Mouse (Mus musculus): Measurements from ENCODE around the gene Ctu1. TPM values are rescaled to one million over a fixed set of nuclear protein-coding genes. Genes with fewer than 3 reads are reported as not detected.
"Not testable (repeated sequence)": the region's sequence is repeated elsewhere in the genome, so short reads cannot be mapped to it uniquely, and the experiment has no call there.

The Ctu1 gene
- polyA plus RNA-seq, 1 experiment from 2014 or later: 14.3 TPM

DNA sequence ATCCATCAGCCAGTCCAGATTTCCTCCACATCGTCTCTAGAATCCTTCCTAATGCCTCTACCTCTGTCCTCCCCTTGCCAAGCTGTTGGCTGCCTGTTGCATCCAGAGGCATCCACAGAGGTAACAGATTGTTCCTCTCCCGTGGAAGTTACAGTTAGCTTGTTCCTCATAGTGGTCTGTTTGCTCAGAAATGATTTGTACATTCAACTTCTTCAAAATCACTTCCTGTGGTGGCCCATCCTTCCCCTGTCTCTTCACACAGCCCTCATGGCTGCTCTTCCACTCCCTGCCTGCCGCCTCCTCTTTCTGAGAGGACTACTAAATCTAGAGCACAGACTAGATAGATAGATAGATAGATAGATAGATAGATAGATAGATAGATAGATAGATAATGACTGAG is 17.3 kb upstream of the Ctu1 start:
- no peaks in the 10 kb centered on the region for H3K4me1 ChIP-seq
- H3K9me3 ChIP-seq: 0 out of 2 replicates have a peak, but pooled peaks cover 7% of the 10 kb centered on the region
- WGBS: 82% methylated on average over 3 of the region's 3 CpGs
- H3K4me3 ChIP-seq: no peak overlapping the region
- no peaks in the 10 kb centered on the region for H3K36me3 ChIP-seq
- ATAC-seq (ENCODE audit: insufficient number of reproducible peaks, insufficient read depth, low FRiP score, low TSS enrichment, low read depth): no peak
- no peak overlapping the region for H3K27ac ChIP-seq
- no peak overlapping the region for H3K4me2 ChIP-seq
- H3K27me3 ChIP-seq: no peaks in the 10 kb centered on the region
- no peak overlapping the region for H3K9ac ChIP-seq

- Histone ChIP-seq H3K9ac (no peak overlapping the region), H3K27me3 (no peaks in the 10 kb centered on the region), H3K4me3 (no peak overlapping the region), H3K27ac (no peak overlapping the region), H3K36me3 (no peaks in the 10 kb centered on the region), H3K4me2 (no peak overlapping the region), H3K9me3 (0 out of 2 replicates have a peak, but pooled peaks cover 6% of the 10 kb centered on the region), H3K4me1 (no peaks in the 10 kb centered on the region)
- ATAC-seq (ENCODE audit: insufficient number of reproducible peaks, insufficient read depth, low FRiP score, low TSS enrichment, low read depth): no peak
- WGBS: 59% methylated on average over 6 of the region's 6 CpGs
Measured at GRCm38 (mm10) chr7:43656232-43656631, 15.6 kb upstream of the Ctu1 start.

DNA sequence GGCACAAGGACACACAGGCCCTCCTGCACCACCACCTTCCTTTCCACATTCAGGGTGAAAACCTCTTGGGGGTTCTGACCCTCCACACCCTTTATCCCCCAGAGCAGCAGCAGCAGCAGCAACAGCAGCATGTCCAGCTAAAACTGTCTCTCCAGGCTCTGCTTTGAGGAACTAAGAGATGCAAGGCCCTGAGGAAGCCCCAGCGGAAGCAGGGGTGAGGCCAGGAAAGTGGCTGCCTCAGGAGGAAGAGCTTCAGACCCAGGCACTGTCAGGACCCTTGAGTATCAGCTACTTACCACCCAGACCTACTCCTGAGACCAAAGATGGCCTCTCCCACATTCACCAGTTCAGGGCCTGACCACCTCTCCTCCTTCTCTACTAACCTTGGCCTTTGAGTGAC is 11.8 kb upstream of the Ctu1 start, which contains the start of gene Siglece:
TSS of gene Siglece (minus strand) at position 160 of the 400 bp plus-strand sequence.
- no peak for ATAC-seq (ENCODE audit: insufficient number of reproducible peaks, insufficient read depth, low FRiP score, low TSS enrichment, low read depth)
- no peak within 1 kb of the TSS for H3K9ac ChIP-seq
- H3K4me2 ChIP-seq: no peak within 1 kb of the TSS
- WGBS: 67% methylated on average over 1 of the region's 1 CpGs
- no peaks in the 10 kb centered on the region for H3K27me3 ChIP-seq
- H3K4me1 ChIP-seq: no peaks in the 10 kb centered on the region
- H3K9me3 ChIP-seq: no peaks in the 10 kb centered on the region
- H3K4me3 ChIP-seq: no peak within 1 kb of the TSS
- no peaks in the 10 kb centered on the region for H3K36me3 ChIP-seq
- H3K27ac ChIP-seq: no peak within 1 kb of the TSS

- WGBS: 84% methylated on average over 1 of the region's 1 CpGs
- Histone ChIP-seq H3K9me3 (no peaks in the 10 kb centered on the region), H3K27ac (no peak overlapping the region), H3K4me3 (no peak overlapping the region), H3K27me3 (no peaks in the 10 kb centered on the region), H3K36me3 (no peaks in the 10 kb centered on the region), H3K4me1 (no peaks in the 10 kb centered on the region), H3K9ac (no peak overlapping the region), H3K4me2 (no peak overlapping the region)
- ATAC-seq (ENCODE audit: insufficient number of reproducible peaks, insufficient read depth, low FRiP score, low TSS enrichment, low read depth): no peak
Measured at GRCm38 (mm10) chr7:43662804-43663203, 9.0 kb upstream of the Ctu1 start.

GRCm38 (mm10) chr7:43667221-43667620 is 4.6 kb upstream of the Ctu1 start:
- not testable (repeated sequence) for H3K27ac ChIP-seq; H3K36me3 ChIP-seq; H3K4me2 ChIP-seq; H3K27me3 ChIP-seq; ATAC-seq (ENCODE audit: insufficient number of reproducible peaks, insufficient read depth, low FRiP score, low TSS enrichment, low read depth); H3K9ac ChIP-seq; H3K4me1 ChIP-seq; H3K4me3 ChIP-seq; H3K9me3 ChIP-seq
- 83% methylated on average over 4 of the region's 4 CpGs for WGBS

DNA sequence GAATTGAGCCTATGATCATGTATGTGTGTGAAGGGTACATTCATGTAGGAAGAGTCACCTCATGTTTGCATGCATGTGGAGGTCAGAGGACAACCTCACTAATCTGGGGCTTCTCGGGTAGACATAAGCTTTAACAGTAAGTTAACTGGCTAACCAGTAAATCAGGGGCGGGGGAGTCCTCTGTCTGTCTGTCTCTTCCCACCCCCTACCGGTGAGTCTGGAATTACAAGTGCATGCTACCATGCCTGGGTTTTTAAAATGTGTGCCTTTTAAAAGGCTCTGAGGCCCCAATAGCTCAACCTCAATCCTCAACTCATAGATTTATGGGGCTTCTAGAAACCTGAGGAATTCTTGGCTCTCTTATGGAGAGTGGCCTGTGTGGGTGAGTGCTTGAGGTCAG is 3.2 kb upstream of the Ctu1 start:
- H3K27me3 ChIP-seq: no peaks in the 10 kb centered on the region
- 18% methylated on average over 3 of the region's 3 CpGs for WGBS
- H3K36me3 ChIP-seq: no peaks in the 10 kb centered on the region
- H3K9me3 ChIP-seq: no peaks in the 10 kb centered on the region
- H3K4me1 ChIP-seq: peaks cover 8% of the 10 kb centered on the region
- H3K4me2 ChIP-seq: no peak overlapping the region
- H3K4me3 ChIP-seq: no peak overlapping the region
- no peak overlapping the region for H3K9ac ChIP-seq
- no peak for ATAC-seq (ENCODE audit: insufficient number of reproducible peaks, insufficient read depth, low FRiP score, low TSS enrichment, low read depth)
- H3K27ac ChIP-seq: no peak overlapping the region

- Histone ChIP-seq H3K27me3 (no peaks in the 10 kb centered on the region), H3K4me3 (peak overlapping the region; percentile 72), H3K9me3 (0 out of 2 replicates have a peak, but pooled peaks cover 8% of the 10 kb centered on the region), H3K27ac (0 out of 2 replicates have a peak overlapping the region, but pooled peaks have one; percentile 22), H3K4me1 (peaks cover 8% of the 10 kb centered on the region), H3K36me3 (peaks cover 24% of the 10 kb centered on the region), H3K9ac (peak overlapping the region; percentile 83), H3K4me2 (peak overlapping the region; percentile 85)
- 69% methylated on average over 11 of the region's 11 CpGs for WGBS
- no peak for ATAC-seq (ENCODE audit: insufficient number of reproducible peaks, insufficient read depth, low FRiP score, low TSS enrichment, low read depth)
Measured at GRCm38 (mm10) chr7:43671064-43671808, 580 bp upstream of the Ctu1 start.

DNA sequence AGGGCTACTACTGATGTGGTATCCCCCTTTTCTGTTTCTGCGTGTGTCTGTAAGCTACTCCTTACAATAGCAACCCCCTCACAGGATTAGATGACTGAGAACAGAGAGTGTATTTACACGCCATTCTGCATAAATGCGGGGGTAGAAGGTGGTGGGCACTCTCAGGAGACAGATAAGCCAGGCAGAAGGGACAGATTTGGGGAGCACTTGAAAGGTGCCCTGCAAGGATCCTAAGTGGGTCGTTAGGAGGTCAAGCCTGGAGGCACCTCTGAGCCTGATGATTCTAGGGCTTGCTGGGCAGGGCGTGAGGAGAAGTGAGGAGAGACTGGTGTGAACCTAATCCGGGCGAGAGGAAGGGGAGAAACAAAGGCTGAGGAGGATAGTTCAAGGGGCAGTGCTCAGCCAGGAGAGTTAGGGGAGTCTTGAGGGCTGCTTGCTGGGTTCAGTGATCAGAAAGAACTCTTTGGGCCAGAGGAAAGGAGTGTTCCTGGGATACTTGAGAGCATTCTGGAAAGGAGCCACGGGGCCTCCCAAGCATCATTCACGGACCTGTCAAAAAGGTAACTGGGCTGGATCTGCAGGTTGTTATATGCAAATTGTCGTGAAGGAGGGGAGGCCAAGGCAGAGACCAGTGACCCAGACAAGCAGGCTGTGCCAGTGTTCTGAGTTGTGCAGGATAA is 905 bp downstream of the Ctu1 start:
- H3K27ac ChIP-seq: peak overlapping the region; percentile 68
- peaks cover 39% of the 10 kb centered on the region for H3K36me3 ChIP-seq
- H3K27me3 ChIP-seq: no peaks in the 10 kb centered on the region
- H3K9me3 ChIP-seq: peaks cover 16% of the 10 kb centered on the region; the same call in 1 of the 2 replicates
- H3K4me2 ChIP-seq: peak overlapping the region; percentile 85
- ATAC-seq (ENCODE audit: insufficient number of reproducible peaks, insufficient read depth, low FRiP score, low TSS enrichment, low read depth): no peak
- 14% methylated on average over 10 of the region's 10 CpGs for WGBS
- H3K9ac ChIP-seq: peak overlapping the region; percentile 83
- H3K4me1 ChIP-seq: peaks cover 8% of the 10 kb centered on the region
- peak overlapping the region; percentile 72 for H3K4me3 ChIP-seq

DNA sequence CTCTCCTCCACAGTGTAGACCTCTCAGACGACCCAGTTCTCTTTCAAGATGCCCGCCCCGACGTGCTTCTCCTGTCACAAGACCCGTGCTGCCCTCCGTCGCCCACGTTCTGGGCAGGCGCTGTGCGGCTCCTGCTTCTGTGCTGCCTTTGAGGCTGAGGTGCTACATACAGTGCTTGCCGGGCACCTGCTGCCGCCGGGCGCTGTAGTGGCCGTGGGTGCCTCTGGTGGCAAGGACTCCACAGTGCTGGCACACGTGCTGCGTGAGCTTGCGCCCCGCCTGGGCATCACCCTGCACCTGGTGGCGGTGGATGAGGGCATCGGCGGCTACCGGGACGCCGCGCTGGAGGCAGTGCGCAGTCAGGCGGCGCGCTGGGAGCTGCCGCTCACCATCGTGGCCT is 3.3 kb downstream of the Ctu1 start:
- H3K4me1 ChIP-seq: peaks cover 8% of the 10 kb centered on the region
- no peaks in the 10 kb centered on the region for H3K27me3 ChIP-seq
- 93% methylated on average over 32 of the region's 32 CpGs for WGBS
- no peak overlapping the region for H3K27ac ChIP-seq
- ATAC-seq (ENCODE audit: insufficient number of reproducible peaks, insufficient read depth, low FRiP score, low TSS enrichment, low read depth): no peak
- H3K9ac ChIP-seq: no peak overlapping the region
- peaks cover 16% of the 10 kb centered on the region; the same call in 1 of the 2 replicates for H3K9me3 ChIP-seq
- H3K36me3 ChIP-seq: peaks cover 48% of the 10 kb centered on the region
- H3K4me3 ChIP-seq: no peak overlapping the region
- H3K4me2 ChIP-seq: no peak overlapping the region

DNA sequence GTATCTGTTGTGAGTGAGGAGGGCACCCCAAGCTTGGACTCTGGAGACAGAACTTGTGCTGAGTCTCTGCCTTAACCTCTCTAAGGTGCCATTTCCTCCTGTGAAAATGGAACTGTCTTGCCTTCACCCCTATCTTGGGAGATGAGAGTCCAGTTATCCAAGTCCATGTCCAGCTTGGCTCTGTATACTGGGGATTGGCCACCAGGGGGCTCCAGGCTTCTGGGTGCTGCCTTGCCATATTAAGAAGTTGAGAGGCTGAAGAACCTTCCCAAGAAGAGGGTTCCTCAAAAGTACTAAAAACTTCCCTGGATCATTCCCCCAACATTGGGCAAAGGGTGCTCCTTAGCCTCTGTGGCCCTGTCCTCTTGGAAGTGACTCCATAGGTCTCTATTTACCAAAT is 6.7 kb downstream of the Ctu1 start:
- H3K4me3 ChIP-seq: no peak overlapping the region
- H3K27ac ChIP-seq: no peak overlapping the region
- H3K4me1 ChIP-seq: no peaks in the 10 kb centered on the region
- no peaks in the 10 kb centered on the region for H3K27me3 ChIP-seq
- no peak for ATAC-seq (ENCODE audit: insufficient number of reproducible peaks, insufficient read depth, low FRiP score, low TSS enrichment, low read depth)
- H3K4me2 ChIP-seq: no peak overlapping the region
- H3K36me3 ChIP-seq: peaks cover 48% of the 10 kb centered on the region
- no peak overlapping the region for H3K9ac ChIP-seq
- H3K9me3 ChIP-seq: peaks cover 16% of the 10 kb centered on the region; the same call in 1 of the 2 replicates

DNA sequence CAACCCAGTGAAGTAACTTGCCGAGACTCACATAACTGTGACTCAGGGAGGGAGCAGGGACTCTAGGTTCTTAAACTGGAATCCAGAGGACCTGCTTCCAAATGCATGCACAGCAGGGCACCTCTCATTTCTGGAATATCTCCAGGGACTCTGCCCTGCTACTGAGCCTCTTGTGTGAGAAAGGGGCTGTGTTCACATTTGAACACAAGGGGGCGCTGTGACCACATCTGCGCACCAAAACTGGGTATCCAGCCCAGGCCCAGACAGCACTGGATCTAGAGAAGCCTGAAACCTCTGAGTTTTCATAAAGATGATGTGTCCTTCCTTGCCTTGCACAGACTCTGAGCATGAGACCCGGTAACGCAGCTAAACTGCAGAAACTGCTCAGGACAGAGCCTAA is 9.1 kb downstream of the Ctu1 start:
- Histone ChIP-seq H3K36me3 (peaks cover 26% of the 10 kb centered on the region), H3K27ac (no peak overlapping the region), H3K27me3 (no peaks in the 10 kb centered on the region), H3K4me2 (no peak overlapping the region), H3K4me3 (no peak overlapping the region), H3K9ac (no peak overlapping the region), H3K9me3 (peaks cover 8% of the 10 kb centered on the region; the same call in 1 of the 2 replicates), H3K4me1 (no peaks in the 10 kb centered on the region)
- ATAC-seq (ENCODE audit: insufficient number of reproducible peaks, insufficient read depth, low FRiP score, low TSS enrichment, low read depth): no peak
- WGBS: 22% methylated on average over 5 of the region's 5 CpGs

DNA sequence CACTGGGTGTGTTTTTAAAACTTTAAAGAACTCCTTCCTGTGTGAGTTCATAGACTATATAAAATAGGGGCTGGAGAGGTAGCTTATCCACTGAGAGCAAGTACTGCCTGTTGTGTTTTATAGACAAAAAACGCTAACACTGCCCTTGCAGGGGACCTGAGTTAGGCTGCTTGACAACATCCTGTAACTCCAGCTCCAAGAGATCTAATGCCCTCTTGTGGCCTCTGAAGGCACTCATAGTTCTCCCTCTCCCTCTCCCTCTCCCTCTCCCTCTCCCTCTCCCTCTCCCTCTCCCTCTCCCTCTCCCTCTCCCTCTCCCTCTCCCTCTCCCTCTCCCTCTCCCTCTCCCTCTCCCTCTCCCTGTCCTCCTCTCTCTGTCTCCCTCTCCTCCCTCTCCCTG is 10.7 kb downstream of the Ctu1 start:
- 29% methylated on average over 1 of the region's 1 CpGs for WGBS

More for the DNA sequence above, 10.7 kb downstream of the Ctu1 start:
- not testable (repeated sequence) for H3K4me3 ChIP-seq; H3K27me3 ChIP-seq; H3K4me1 ChIP-seq; H3K4me2 ChIP-seq; H3K9me3 ChIP-seq; H3K27ac ChIP-seq; ATAC-seq (ENCODE audit: insufficient number of reproducible peaks, insufficient read depth, low FRiP score, low TSS enrichment, low read depth); H3K9ac ChIP-seq
- peaks cover 11% of the 10 kb centered on the region for H3K36me3 ChIP-seq

All from embryonic facial prominence, embryonic 13.5 days (tissue).